Mouse (Mus musculus) spleen, adult 2 months (tissue): Measurements from ENCODE around the gene Gdf7.

Experiments
- CTCF ChIP-seq: fragments of 200-500 bp; IDR thresholded peaks from 2 replicates; pipeline ENCODE4 v1.5.1; 2011; ENCODE audit warnings: mild to moderate bottlenecking, inconsistent platforms; ENCODE audit not compliant: insufficient read depth, insufficient read length, insufficient replicate concordance; ENCODE audit errors: extremely low read depth
- POLR2A ChIP-seq: fragments of 200-500 bp; IDR thresholded peaks from 2 replicates; pipeline ENCODE4 v1.6.1; 2011; ENCODE audit warnings: low read depth, low read length, inconsistent platforms

DNA sequence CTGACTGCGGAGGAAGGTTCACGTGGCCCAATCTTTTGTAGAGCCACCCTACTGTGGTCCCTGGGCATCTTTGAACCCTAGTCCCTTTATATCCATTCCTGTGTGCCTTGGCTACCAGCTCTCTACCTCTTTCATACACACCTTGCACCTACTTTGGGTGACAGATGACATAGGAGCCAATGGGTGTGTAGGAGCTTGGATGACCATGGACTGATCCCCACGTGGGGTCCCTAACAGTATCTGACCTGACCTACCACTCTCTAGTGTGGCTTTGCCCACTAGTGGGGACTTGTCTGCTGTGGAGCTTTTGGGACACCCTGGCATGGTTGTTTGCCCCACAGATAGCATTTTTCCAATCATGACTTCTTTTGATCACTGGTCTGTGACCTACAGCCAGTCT, 41.6 kb upstream of the Gdf7 start:
- TF ChIP-seq CTCF: no peak
- no peak for TF ChIP-seq POLR2A
